Mouse (Mus musculus) kidney, postnatal 0 days (tissue): Measurements from ENCODE around the gene Inhba. TPM values are rescaled to one million over a fixed set of nuclear protein-coding genes. Genes with fewer than 3 reads are reported as not detected.

Experiments used
- ATAC-seq: fragments of 200-750 bp; cut with Nextera tagmentation; replicated peaks from 2 replicates; pipeline ENCODE4 v1.8.0; 2017; ENCODE audit warnings: low read depth, moderate number of reproducible peaks, moderate TSS enrichment, moderate library complexity; ENCODE audit not compliant: low FRiP score
- DNase-seq: peaks from one replicate; pipeline ENCODE4 v3.0.0-alpha.2; 2016; ENCODE audit warnings: low spot score
- H3K27ac ChIP-seq: fragments of 300-500 bp; sonication (generic); 2 replicates; pipeline ENCODE4 v1.5.1; 2014; ENCODE audit warnings: mild to moderate bottlenecking
- H3K27me3 ChIP-seq: fragments of 300-500 bp; sonication (generic); 2 replicates; pipeline ENCODE4 v1.6.1; 2014; ENCODE audit warnings: low read length, mixed read lengths; ENCODE audit not compliant: insufficient read depth
- H3K36me3 ChIP-seq: fragments of 300-500 bp; sonication (generic); 2 replicates; pipeline ENCODE4 v1.6.1; 2014; ENCODE audit warnings: low read length, mixed read lengths; ENCODE audit not compliant: insufficient read depth
- H3K4me1 ChIP-seq: fragments of 300-500 bp; sonication (generic); replicated peaks from 2 replicates; pipeline ENCODE4 v1.6.1; 2014; ENCODE audit warnings: antibody characterized with exemption, low read length, mixed read lengths; ENCODE audit not compliant: insufficient read depth
- H3K4me2 ChIP-seq: fragments of 300-500 bp; sonication (generic); 2 replicates; pipeline ENCODE4 v1.6.1; 2014; ENCODE audit warnings: mild to moderate bottlenecking, low read length, moderate library complexity, mixed read lengths
- H3K4me3 ChIP-seq: fragments of 300-500 bp; sonication (generic); replicated peaks from 2 replicates; pipeline ENCODE4 v1.5.1; 2014; ENCODE audit warnings: low read depth, low read length
- H3K9ac ChIP-seq: fragments of 300-500 bp; sonication (generic); 2 replicates; pipeline ENCODE4 v1.6.1; 2014; ENCODE audit warnings: low read depth, low read length
- H3K9me3 ChIP-seq: fragments of 300-500 bp; sonication (generic); replicated peaks from 2 replicates; pipeline ENCODE4 v1.6.1; 2016; ENCODE audit warnings: low read length, inconsistent platforms, mixed read lengths
- CTCF ChIP-seq: IDR thresholded peaks from 2 replicates; pipeline ENCODE4 v1.5.1; 2016; ENCODE audit warnings: antibody characterized with exemption, low read depth, mild to moderate bottlenecking, moderate library complexity
- WGBS: fragments of 180-500 bp; shearing (Covaris S2); extraction: QIAGEN DNeasy Blood & Tissue Kit; methylation state at CpG from one replicate; pipeline ENCODE4 v1.1.7; 2014; 5-methylcytosine and 5-hydroxymethylcytosine counted together
- polyA plus RNA-seq: library from polyadenylated mRNA; unstranded; fragments of >200 nt; fragmentation: Nextera tagmentation; extraction: Ambion mirVana; gene quantifications from 2 replicates; pipeline ENCODE4 v1.2.1, GENCODE M21; 2015

Gene Inhba
- polyA plus RNA-seq, 1 experiment from 2014 or later: 0.47 TPM

- H3K27me3 ChIP-seq: no peaks in the 10 kb centered on the region
- H3K4me1 ChIP-seq: no peaks in the 10 kb centered on the region
- no peaks in the 10 kb centered on the region for H3K36me3 ChIP-seq
- WGBS: 61% methylated on average over 2 of the region's 2 CpGs
- ATAC-seq: no peak
- no peaks in the 10 kb centered on the region for H3K9me3 ChIP-seq
- H3K4me3 ChIP-seq: no peak overlapping the region
- TF ChIP-seq CTCF: no peak
- H3K27ac ChIP-seq: no peak overlapping the region
- DNase-seq: no peak
- H3K4me2 ChIP-seq: no peak overlapping the region
- H3K9ac ChIP-seq: no peak overlapping the region
These were observed 16.3 kb upstream of the Inhba start for GRCm38 (mm10) chr13:15995314-15995713.

GRCm38 (mm10) chr13:16005517-16005916 is 6.1 kb upstream of the Inhba start:
- H3K4me3 ChIP-seq: no peak overlapping the region
- peak; percentile 83 for TF ChIP-seq CTCF
- H3K4me2 ChIP-seq: no peak overlapping the region
- no peak overlapping the region for H3K27ac ChIP-seq
- H3K9ac ChIP-seq: no peak overlapping the region
- H3K27me3 ChIP-seq: no peaks in the 10 kb centered on the region
- no peaks in the 10 kb centered on the region for H3K36me3 ChIP-seq
- H3K9me3 ChIP-seq: no peaks in the 10 kb centered on the region
- DNase-seq: peak; percentile 75
- H3K4me1 ChIP-seq: no peaks in the 10 kb centered on the region
- no peak for ATAC-seq
- 9% methylated on average over 4 of the region's 4 CpGs for WGBS

- ATAC-seq: no peak
- Histone ChIP-seq H3K36me3 (no peaks in the 10 kb centered on the region), H3K4me1 (0 out of 2 replicates have a peak, but pooled peaks cover 5% of the 10 kb centered on the region), H3K4me2 (no peak overlapping the region), H3K9ac (no peak overlapping the region), H3K27ac (no peak overlapping the region), H3K9me3 (no peaks in the 10 kb centered on the region), H3K27me3 (no peaks in the 10 kb centered on the region), H3K4me3 (no peak overlapping the region)
- TF ChIP-seq CTCF: no peak
- DNase-seq: no peak
- WGBS: 65% methylated on average over 4 of the region's 4 CpGs
These were observed 3.9 kb upstream of the Inhba start for GRCm38 (mm10) chr13:16007748-16008147.

- Histone ChIP-seq H3K9ac (no peak overlapping the region), H3K4me3 (no peak overlapping the region), H3K4me2 (no peak overlapping the region), H3K27ac (no peak overlapping the region), H3K4me1 (0 out of 2 replicates have a peak, but pooled peaks cover 5% of the 10 kb centered on the region), H3K27me3 (no peaks in the 10 kb centered on the region), H3K9me3 (no peaks in the 10 kb centered on the region), H3K36me3 (no peaks in the 10 kb centered on the region)
- WGBS: 43% methylated on average over 1 of the region's 1 CpGs
- no peak for DNase-seq
- no peak for ATAC-seq
- no peak for TF ChIP-seq CTCF
These were observed 3.3 kb upstream of the Inhba start for GRCm38 (mm10) chr13:16008348-16008747.

GRCm38 (mm10) chr13:16009766-16010465 is 1.7 kb upstream of the Inhba start:
- H3K4me1 ChIP-seq: 0 out of 2 replicates have a peak, but pooled peaks cover 5% of the 10 kb centered on the region
- DNase-seq (no peak), ATAC-seq (no peak)
- H3K27me3 ChIP-seq: 0 out of 2 replicates have a peak, but pooled peaks cover 5% of the 10 kb centered on the region
- WGBS: 93% methylated on average over 8 of the region's 8 CpGs
- H3K4me2 ChIP-seq: no peak overlapping the region
- no peak overlapping the region for H3K9ac ChIP-seq
- no peak for TF ChIP-seq CTCF
- no peak overlapping the region for H3K27ac ChIP-seq
- no peaks in the 10 kb centered on the region for H3K9me3 ChIP-seq
- H3K36me3 ChIP-seq: no peaks in the 10 kb centered on the region
- no peak overlapping the region for H3K4me3 ChIP-seq

GRCm38 (mm10) chr13:16010586-16010985 is 1.1 kb upstream of the Inhba start:
- H3K4me2 ChIP-seq: no peak overlapping the region
- H3K9ac ChIP-seq: no peak overlapping the region
- 0 out of 2 replicates have a peak, but pooled peaks cover 5% of the 10 kb centered on the region for H3K27me3 ChIP-seq
- no peaks in the 10 kb centered on the region for H3K9me3 ChIP-seq
- WGBS: 80% methylated on average over 4 of the region's 4 CpGs
- no peak for ATAC-seq
- H3K4me1 ChIP-seq: 0 out of 2 replicates have a peak, but pooled peaks cover 5% of the 10 kb centered on the region
- no peak for DNase-seq
- TF ChIP-seq CTCF: no peak
- no peaks in the 10 kb centered on the region for H3K36me3 ChIP-seq
- no peak overlapping the region for H3K4me3 ChIP-seq
- no peak overlapping the region for H3K27ac ChIP-seq
